Mouse (Mus musculus): ENCODE data around the gene Ckap5.

Ckap5 gene

GRCm38 (mm10) chr2:91651458-91652258 is 125.1 kb downstream of the Ckap5 start:
- in situ Hi-C loops (cut with MboI, MseI) = loop anchor here (5.0 kb wide), 1 partner anchor 76 kb away; no protein-coding TSS in a partner anchor

- in situ Hi-C loops (cut with MboI, MseI) = loop anchor here (5.0 kb wide), 1 partner anchor 74 kb away; no protein-coding TSS in a partner anchor
Observed at GRCm38 (mm10) chr2:91652863-91653262, 126.3 kb downstream of the Ckap5 start.

- in situ Hi-C loops (cut with MboI, MseI) = no loop called here
Observed at GRCm38 (mm10) chr2:91655388-91655787, 128.8 kb downstream of the Ckap5 start.

GRCm38 (mm10) chr2:91655827-91656226 is 129.3 kb downstream of the Ckap5 start:
- in situ Hi-C loops (cut with MboI, MseI) = no loop called here

GRCm38 (mm10) chr2:91656774-91657173 is 130.2 kb downstream of the Ckap5 start:
- in situ Hi-C loops (cut with MboI, MseI) = no loop called here

- in situ Hi-C loops (cut with MboI, MseI) = no loop called here
Observed at GRCm38 (mm10) chr2:91659657-91660056, 133.1 kb downstream of the Ckap5 start.

GRCm38 (mm10) chr2:91660981-91661380 is 134.4 kb downstream of the Ckap5 start:
- in situ Hi-C loops (cut with MboI, MseI) = no loop called here

- in situ Hi-C loops (cut with MboI, MseI) = no loop called here
Observed at GRCm38 (mm10) chr2:91664780-91665179, 138.2 kb downstream of the Ckap5 start.

GRCm38 (mm10) chr2:91666386-91666910 is 139.9 kb downstream of the Ckap5 start:
- in situ Hi-C loops (cut with MboI, MseI) = no loop called here

GRCm38 (mm10) chr2:91667747-91668146 is 141.2 kb downstream of the Ckap5 start:
- in situ Hi-C loops (cut with MboI, MseI) = no loop called here

- in situ Hi-C loops (cut with MboI, MseI) = no loop called here
Observed at GRCm38 (mm10) chr2:91669326-91669725, 142.8 kb downstream of the Ckap5 start.

GRCm38 (mm10) chr2:91670038-91670437 is 143.5 kb downstream of the Ckap5 start:
- in situ Hi-C loops (cut with MboI, MseI) = no loop called here
